Mouse (Mus musculus): ENCODE results near the gene Fam206a.

- TF ChIP-seq CTCF (IDR thresholded peaks at IDR 0.05; ENCODE audit: extremely low read depth, insufficient read depth, low read length) (no peak), POLR2A (IDR thresholded peaks at IDR 0.05; ENCODE audit: extremely low read depth, insufficient read depth, low read length) (no peak)
These were observed 31.1 kb upstream of the Fam206a start for GRCm38 (mm10) chr4:56771065-56771464.
